Mouse (Mus musculus) layer of hippocampus, adult 2 months (tissue): ENCODE measurements around the gene Slc43a1. TPM values are rescaled to one million over a fixed set of nuclear protein-coding genes. Genes with fewer than 3 reads are reported as not detected.
"Not testable (repeated sequence)": the region's sequence is repeated elsewhere in the genome, so short reads cannot be mapped to it uniquely, and the experiment has no call there.

Experiments used
- DNase-seq, 2 experiments: peaks; one replicate each; pipeline ENCODE4 v3.0.0; 2022; ENCODE audit warnings: low spot score in 2 of 2
- H3K27ac ChIP-seq: fragments of 200-600 bp; 2 replicates; pipeline ENCODE4 v1.8.1; 2022
- H3K4me3 ChIP-seq: fragments of 200-600 bp; 2 replicates; pipeline ENCODE4 v1.8.1; 2022; ENCODE audit warnings: mild to moderate bottlenecking
- CTCF ChIP-seq: fragments of 200-600 bp; conservative IDR thresholded peaks from 2 replicates; pipeline ENCODE4 v1.8.1; 2022; ENCODE audit warnings: antibody characterized with exemption, mild to moderate bottlenecking, moderate library complexity
- long read RNA-seq, 2 experiments: library from polyadenylated mRNA; stranded (forward); transcript quantifications; one replicate each; pipeline ENCODE4 v2.0.0; 2021; ENCODE audit warnings: borderline mapping rate in 2 of 2
- total RNA-seq, 2 experiments: library from RNA; stranded (reverse); gene quantifications; 2 replicates each; pipeline ENCODE4 v1.2.3; 2021

The Slc43a1 gene
- total RNA-seq: under 1 TPM; 0.27 to 0.79 TPM
- long read RNA-seq, experiment 1: 0 reads
- long read RNA-seq, experiment 2: 0 reads

GRCm38 (mm10) chr2:84838593-84838949, at the start of gene Slc43a1:
Gene Slc43a1, plus strand, starts transcription at chr2:84838850.
- H3K27ac ChIP-seq: no peak within 1 kb of the TSS
- no peak for TF ChIP-seq CTCF
- DNase-seq: no peak

GRCm38 (mm10) chr2:84790418-84790817, 48.2 kb upstream of the Slc43a1 start:
- no peak overlapping the region for H3K27ac ChIP-seq
- no peak for TF ChIP-seq CTCF
- no peak for DNase-seq
- no peak overlapping the region for H3K4me3 ChIP-seq

More at GRCm38 (mm10) chr2:84838593-84838949, at the start of gene Slc43a1:
- H3K4me3 ChIP-seq: peak within 1 kb of the TSS; percentile 60

GRCm38 (mm10) chr2:84792516-84792915, 46.1 kb upstream of the Slc43a1 start:
- DNase-seq: no peak
- TF ChIP-seq CTCF: no peak
- no peak overlapping the region for H3K4me3 ChIP-seq

GRCm38 (mm10) chr2:84793154-84793553, 45.5 kb upstream of the Slc43a1 start:
- TF ChIP-seq CTCF: no peak
- no peak overlapping the region for H3K27ac ChIP-seq
- DNase-seq: no peak
- no peak overlapping the region for H3K4me3 ChIP-seq

More at GRCm38 (mm10) chr2:84792516-84792915, 46.1 kb upstream of the Slc43a1 start:
- H3K27ac ChIP-seq: no peak overlapping the region

GRCm38 (mm10) chr2:84793871-84794270, 44.8 kb upstream of the Slc43a1 start:
- DNase-seq: no peak
- Histone ChIP-seq H3K4me3 (no peak overlapping the region), H3K27ac (no peak overlapping the region)
- no peak for TF ChIP-seq CTCF

- H3K4me3 ChIP-seq: peak overlapping the region; percentile 76
- peak overlapping the region; percentile 66 for H3K27ac ChIP-seq
- peak; percentile 80 to 89 for DNase-seq
- TF ChIP-seq CTCF: peak; percentile 86
Observed at GRCm38 (mm10) chr2:84797833-84798492, 40.7 kb upstream of the Slc43a1 start.

GRCm38 (mm10) chr2:84798493-84798921, 40.1 kb upstream of the Slc43a1 start, which contains the start of gene Ube2l6:
Gene Ube2l6, plus strand, starts transcription at chr2:84798828.
- H3K27ac ChIP-seq: peak within 1 kb of the TSS; percentile 66
- peak; percentile 20 to 44 for DNase-seq
- peak within 1 kb of the TSS; percentile 76 for H3K4me3 ChIP-seq
- no peak for TF ChIP-seq CTCF

- peak overlapping the region; percentile 66 for H3K27ac ChIP-seq
- H3K4me3 ChIP-seq: peak overlapping the region; percentile 76
- TF ChIP-seq CTCF: peak; percentile 90
- peak; percentile 60 to 61 for DNase-seq
Observed at GRCm38 (mm10) chr2:84799041-84799561, 39.5 kb upstream of the Slc43a1 start.

GRCm38 (mm10) chr2:84800304-84800703, 38.3 kb upstream of the Slc43a1 start:
- no peak for DNase-seq
- Histone ChIP-seq H3K4me3 (no peak overlapping the region), H3K27ac (no peak overlapping the region)
- no peak for TF ChIP-seq CTCF

- DNase-seq, H3K4me3 ChIP-seq, H3K27ac ChIP-seq: not testable (repeated sequence)
Observed at GRCm38 (mm10) chr2:84801223-84801622, 37.4 kb upstream of the Slc43a1 start.

- no peak for TF ChIP-seq CTCF
- H3K27ac ChIP-seq: no peak overlapping the region
- DNase-seq: no peak
- no peak overlapping the region for H3K4me3 ChIP-seq
Observed at GRCm38 (mm10) chr2:84803963-84804362, 34.7 kb upstream of the Slc43a1 start.

- DNase-seq: no peak
- no peak overlapping the region for H3K27ac ChIP-seq
- no peak overlapping the region for H3K4me3 ChIP-seq
- no peak for TF ChIP-seq CTCF
Observed at GRCm38 (mm10) chr2:84806546-84806945, 32.1 kb upstream of the Slc43a1 start.

GRCm38 (mm10) chr2:84809330-84809729, 29.3 kb upstream of the Slc43a1 start:
- H3K4me3 ChIP-seq: no peak overlapping the region
- no peak overlapping the region for H3K27ac ChIP-seq
- no peak for TF ChIP-seq CTCF
- no peak for DNase-seq

- no peak for TF ChIP-seq CTCF
- no peak overlapping the region for H3K4me3 ChIP-seq
Observed at GRCm38 (mm10) chr2:84810526-84810885, 28.1 kb upstream of the Slc43a1 start.

More at GRCm38 (mm10) chr2:84810526-84810885, 28.1 kb upstream of the Slc43a1 start:
- DNase-seq: no peak
- no peak overlapping the region for H3K27ac ChIP-seq
